ENCODE assay signal across 8 mouse cellular contexts in the genomic region with DNA sequence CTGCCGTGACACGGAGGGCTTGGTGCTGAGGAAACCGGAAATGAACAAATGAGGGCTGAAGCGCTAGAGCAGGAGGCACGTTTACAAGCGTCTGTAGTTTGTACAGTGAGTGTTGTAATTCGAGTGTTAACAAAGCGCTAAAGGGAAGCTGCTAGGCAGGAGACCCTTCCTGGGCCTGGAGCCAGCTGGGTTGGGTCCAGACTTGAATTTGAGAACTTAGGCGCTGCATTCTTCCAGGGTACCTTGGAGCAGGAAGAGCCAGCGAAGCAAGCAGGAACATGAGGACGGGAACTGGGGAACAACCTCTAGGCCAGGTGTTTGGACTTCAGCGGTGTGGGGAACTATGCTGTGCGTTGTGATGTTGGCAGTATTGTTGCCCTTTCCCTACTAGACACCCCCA. TPM values are rescaled to one million over a fixed set of nuclear protein-coding genes. Genes with fewer than 3 reads are reported as not detected.
A peak's percentile ranks its signal among the peaks of the same experiment; 100 is the strongest.
DNase-seq lines count a peak whose midpoint lies in the region; ATAC-seq lines count a peak whose summit lies in the region.

No protein-coding gene starts in this region.

- H3K4me1 ChIP-seq in kidney, embryonic 16.5 days (ENCODE audit: insufficient read depth, low read length), result peaks cover 6% of the 10 kb centered on the region; the same call in 1 of the 2 replicates
- peaks cover 3% of the 10 kb centered on the region; the same call in 1 of the 2 replicates for H3K4me1 ChIP-seq in neural tube, embryonic 14.5 days (ENCODE audit: control insufficient read depth, insufficient read depth, low read length)
- no peaks in the 10 kb centered on the region for H3K4me1 ChIP-seq in liver, embryonic 12.5 days

- no peaks in the 10 kb centered on the region for H3K9me3 ChIP-seq in kidney, embryonic 16.5 days (ENCODE audit: low read length)
- no peaks in the 10 kb centered on the region for H3K9me3 ChIP-seq in neural tube, embryonic 14.5 days (ENCODE audit: control insufficient read depth, low read length)
- H3K9me3 ChIP-seq in liver, embryonic 12.5 days (replicated peaks), result no peaks in the 10 kb centered on the region

- H3K9ac ChIP-seq in kidney, embryonic 16.5 days (replicated peaks; ENCODE audit: low read length), result no peak overlapping the region; the same call in 1 of the 2 replicates
- H3K9ac ChIP-seq in neural tube, embryonic 14.5 days (replicated peaks; ENCODE audit: low read depth, low read length), result no peak overlapping the region
- H3K9ac ChIP-seq in liver, embryonic 12.5 days, result no peak overlapping the region

- H3K36me3 ChIP-seq in kidney, embryonic 16.5 days (ENCODE audit: insufficient read depth, low read length), result no peaks in the 10 kb centered on the region
- H3K36me3 ChIP-seq in neural tube, embryonic 14.5 days (ENCODE audit: control insufficient read depth, insufficient read depth, low read length), result no peaks in the 10 kb centered on the region
- no peaks in the 10 kb centered on the region for H3K36me3 ChIP-seq in liver, embryonic 12.5 days

- H3K4me2 ChIP-seq in kidney, embryonic 16.5 days (replicated peaks; ENCODE audit: low read depth, low read length), result peak overlapping the region; percentile 20; the same call in 1 of the 2 replicates
- no peak overlapping the region for H3K4me2 ChIP-seq in neural tube, embryonic 14.5 days (ENCODE audit: low read depth, low read length)
- H3K4me2 ChIP-seq in liver, embryonic 12.5 days, result no peak overlapping the region

- peak; percentile 73 for ATAC-seq in kidney, embryonic 16.5 days (ENCODE audit: low FRiP score, low TSS enrichment)
- peak; percentile 51; the same call in 1 of the 2 replicates for ATAC-seq in neural tube, embryonic 14.5 days (ENCODE audit: low read depth)
- ATAC-seq in liver, embryonic 12.5 days, result no peak

- no peaks in the 10 kb centered on the region for H3K27me3 ChIP-seq in kidney, embryonic 16.5 days (ENCODE audit: insufficient read depth, low read length)
- H3K27me3 ChIP-seq in neural tube, embryonic 14.5 days (ENCODE audit: control insufficient read depth, insufficient read depth, low read length), result no peaks in the 10 kb centered on the region
- no peaks in the 10 kb centered on the region for H3K27me3 ChIP-seq in liver, embryonic 12.5 days (replicated peaks)

- WGBS in kidney, embryonic 16.5 days, result 36% methylated on average over 13 of the region's 13 CpGs
- WGBS in neural tube, embryonic 14.5 days, result 59% methylated on average over 13 of the region's 13 CpGs
- WGBS in liver, embryonic 12.5 days (ENCODE audit: insufficient replicate concordance), result 60% methylated on average over 13 of the region's 13 CpGs

- H3K4me3 ChIP-seq in kidney, embryonic 16.5 days (ENCODE audit: low read length), result no peak overlapping the region
- H3K4me3 ChIP-seq in neural tube, embryonic 14.5 days (ENCODE audit: low read depth, low read length), result no peak overlapping the region
- H3K4me3 ChIP-seq in liver, embryonic 12.5 days, result no peak overlapping the region

- H3K27ac ChIP-seq in kidney, embryonic 16.5 days (ENCODE audit: low read length), result no peak overlapping the region
- H3K27ac ChIP-seq in neural tube, embryonic 14.5 days (ENCODE audit: low read depth, low read length), result no peak overlapping the region
- H3K27ac ChIP-seq in liver, embryonic 12.5 days, result no peak overlapping the region

- intact Hi-C loops in left cerebral cortex, postnatal 36 days (cut with DNase I), result no loop called here

- peak; percentile 12 to 18 for DNase-seq in frontal cortex, postnatal 14 days (ENCODE audit: low spot score in 2 of 2)
- DNase-seq in frontal cortex, adult 2 months (ENCODE audit: extremely low spot score in 1 of 2, low spot score in 1 of 2), result no peak
- peak; percentile 20 to 50 for DNase-seq in urinary bladder, adult 18-20 months (ENCODE audit: low spot score in 2 of 2)
- DNase-seq in urinary bladder, postnatal 10 days (ENCODE audit: low spot score), result no peak
- no peak for DNase-seq in left cerebral cortex, postnatal 36 days (ENCODE audit: low spot score in 2 of 2)

RNA-seq across cellular contexts. Expression of gene Knop1, which starts 46.9 kb away (rescaled TPM):
- 17.5 and 17.8 TPM in 2 replicates for polyA plus RNA-seq in frontal cortex, adult 2 months (2012; rRNA removed)
- polyA plus RNA-seq in kidney, embryonic 16.5 days (2015; fragmentation: Nextera tagmentation; extraction: Ambion mirVana), result 95.7 and 113 TPM in 2 replicates
- polyA plus RNA-seq in neural tube, embryonic 14.5 days (2014; fragmentation: Nextera tagmentation; extraction: Ambion mirVana), result 60.9 and 61.6 TPM in 2 replicates
- 60.0 and 60.2 TPM in 2 replicates for polyA plus RNA-seq in liver, embryonic 12.5 days (2016; fragmentation: Nextera tagmentation; extraction: Ambion mirVana)
- 10 to 100 TPM; 24.9 to 28.6 TPM for total RNA-seq in left cerebral cortex, postnatal 36 days (2021)

RNA-seq across cellular contexts. Expression of gene Iqck, which starts 47.4 kb away (rescaled TPM):
- 9.1 and 10.0 TPM in 2 replicates for polyA plus RNA-seq in frontal cortex, adult 2 months (2012; rRNA removed)
- 3.0 and 3.1 TPM in 2 replicates for polyA plus RNA-seq in kidney, embryonic 16.5 days (2015; fragmentation: Nextera tagmentation; extraction: Ambion mirVana)
- polyA plus RNA-seq in neural tube, embryonic 14.5 days (2014; fragmentation: Nextera tagmentation; extraction: Ambion mirVana), result 3.2 and 3.4 TPM in 2 replicates
- 0.37 and 0.68 TPM in 2 replicates for polyA plus RNA-seq in liver, embryonic 12.5 days (2016; fragmentation: Nextera tagmentation; extraction: Ambion mirVana)
- 1 to 10 TPM; 3.4 to 3.9 TPM for total RNA-seq in left cerebral cortex, postnatal 36 days (2021)

Comparison
In these comparisons a context has a peak if more than half of its experiments do, and no peak if none do; other contexts are left out.
1. DNase-seq: peak in frontal cortex, postnatal 14 days (2 of 2) and urinary bladder, adult 18-20 months (2 of 2); none in frontal cortex, adult 2 months (0 of 2), urinary bladder, postnatal 10 days (single experiment) and left cerebral cortex, postnatal 36 days (0 of 2).